Mouse (Mus musculus) erythroblast, embryonic 14.5 days (primary cell): ENCODE measurements around the gene Ikbke.

ENCODE experiments used
- GATA1 ChIP-seq: IDR thresholded peaks from 2 replicates; pipeline ENCODE4 v1.6.1; 2012; ENCODE audit warnings: low read length, inconsistent platforms, mixed read lengths
- TAL1 ChIP-seq: IDR thresholded peaks from 3 replicates; pipeline ENCODE4 v1.6.1; 2012; ENCODE audit warnings: low read length, inconsistent platforms, mixed read lengths

GRCm38 (mm10) chr1:131295200-131295599 is 15.8 kb upstream of the Ikbke start:
- TF ChIP-seq GATA1: no peak
- TF ChIP-seq TAL1: no peak
